Mouse (Mus musculus) ovary, postnatal 10 days (tissue): Measurements from ENCODE around the gene Oaz3.
A peak's percentile ranks its signal among the peaks of the same experiment; 100 is the strongest.

ENCODE experiments used
- DNase-seq: peaks from one replicate; pipeline ENCODE4 v3.0.0; 2022; ENCODE audit warnings: low spot score

Gene Oaz3

GRCm38 (mm10) chr3:94456529-94457000, 12.8 kb upstream of the Oaz3 start:
- DNase-seq, result peak; percentile 38

GRCm38 (mm10) chr3:94449377-94449776, 5.7 kb upstream of the Oaz3 start:
- no peak for DNase-seq

GRCm38 (mm10) chr3:94442951-94443596, 641 bp downstream of the Oaz3 start, which contains the start of gene Mrpl9:
Mrpl9 (plus strand) TSS chr3:94443318.
- peak; percentile 94 for DNase-seq

GRCm38 (mm10) chr3:94441182-94441581, 2.5 kb downstream of the Oaz3 start:
- no peak for DNase-seq

GRCm38 (mm10) chr3:94436420-94436819, 7.3 kb downstream of the Oaz3 start:
- DNase-seq, result no peak

GRCm38 (mm10) chr3:94434305-94434704, 9.4 kb downstream of the Oaz3 start:
- DNase-seq, result no peak

- no peak for DNase-seq
These were observed 12.7 kb downstream of the Oaz3 start for GRCm38 (mm10) chr3:94430980-94431379.

- DNase-seq, result peak; percentile 75
These were observed 30.6 kb downstream of the Oaz3 start, which contains the start of gene Tdrkh for GRCm38 (mm10) chr3:94413031-94413679. Tdrkh (plus strand) TSS chr3:94413273.

DNA sequence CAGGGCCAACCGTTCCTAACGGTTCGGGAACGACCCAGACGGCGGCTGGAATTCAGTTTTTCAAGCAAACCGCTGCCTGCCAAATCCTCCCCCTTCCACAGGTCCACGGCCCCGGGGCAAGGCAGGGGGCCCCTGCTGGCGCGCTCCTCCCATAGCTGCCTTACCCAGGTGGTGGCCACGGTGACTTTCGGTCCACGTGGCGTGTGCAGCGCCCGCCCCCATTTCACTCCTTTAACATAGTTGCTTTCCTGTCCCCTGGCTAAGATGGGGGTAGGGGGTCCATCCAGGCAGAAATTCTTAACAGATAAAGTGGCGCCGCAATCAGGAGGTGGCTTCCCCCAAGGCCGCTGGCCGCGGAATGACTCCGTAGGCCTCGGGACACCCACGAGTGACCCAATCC, 31.2 kb downstream of the Oaz3 start:
- no peak for DNase-seq

GRCm38 (mm10) chr3:94405561-94405960, 38.2 kb downstream of the Oaz3 start:
- DNase-seq, result no peak

DNA sequence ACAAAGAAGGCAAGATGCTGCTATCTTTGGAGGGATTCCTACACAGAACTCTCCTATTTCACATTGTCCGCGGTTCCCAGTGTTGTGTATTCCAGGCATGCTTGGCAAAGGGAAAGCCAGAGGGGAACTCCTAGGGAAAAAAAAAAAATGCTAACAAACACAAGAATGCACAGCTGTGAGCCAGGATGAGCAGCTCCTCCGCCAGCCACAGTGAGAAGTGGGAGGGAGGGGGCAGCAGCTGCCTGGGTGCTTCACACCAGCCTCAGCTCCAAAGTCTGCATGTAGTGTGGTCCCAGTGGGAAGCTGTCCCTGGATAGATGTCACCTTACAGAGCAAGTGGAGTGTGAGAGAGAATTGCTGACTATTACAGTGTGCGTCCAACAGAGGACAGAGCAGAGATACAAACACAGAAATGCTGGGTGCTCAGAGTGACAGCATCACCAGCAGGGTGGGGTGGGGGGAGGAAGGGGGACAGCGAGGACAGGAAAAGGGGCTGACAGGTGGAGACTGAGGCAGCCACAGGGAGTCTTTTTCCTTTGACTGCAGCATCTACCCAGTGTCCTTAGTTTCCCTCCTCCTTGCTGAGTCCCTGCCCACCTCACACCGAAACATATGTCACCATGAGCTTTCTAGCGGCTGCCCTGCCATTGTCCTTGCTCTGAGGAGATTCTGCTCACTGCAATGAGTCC, 39.2 kb downstream of the Oaz3 start:
- DNase-seq, result no peak

GRCm38 (mm10) chr3:94402451-94402850, 41.3 kb downstream of the Oaz3 start:
- DNase-seq, result no peak

DNA sequence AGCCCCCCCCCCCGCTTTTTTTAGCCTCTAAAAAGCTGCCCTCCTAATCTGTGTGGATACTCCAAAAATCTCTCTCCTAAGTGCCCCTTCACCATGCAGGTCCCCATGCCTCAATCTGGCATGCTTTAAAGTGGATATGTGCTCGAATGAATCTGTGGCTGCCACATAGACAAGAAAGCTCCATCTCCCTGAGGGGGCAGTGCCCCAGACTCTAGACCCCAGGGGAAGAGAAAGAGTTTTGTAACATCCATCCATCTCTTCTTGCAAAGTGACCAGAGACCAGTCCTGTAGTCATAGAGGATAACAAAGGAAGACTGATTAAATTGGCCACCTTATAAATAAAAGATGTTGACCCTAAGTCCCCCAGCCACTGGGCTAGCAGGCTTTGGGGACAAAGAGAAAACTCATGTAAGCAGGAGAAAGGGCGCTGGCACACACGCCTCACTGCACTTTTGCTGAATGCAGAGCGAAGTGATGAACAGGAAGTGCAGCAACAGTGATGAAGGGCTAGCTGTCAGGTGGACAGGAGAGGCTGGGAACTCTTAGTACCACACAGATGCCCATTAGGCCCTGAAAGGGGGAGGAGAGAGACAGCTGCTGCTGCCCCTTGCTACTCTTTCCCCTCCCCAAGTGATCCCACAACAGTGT, 43.9 kb downstream of the Oaz3 start:
- DNase-seq, result no peak

DNA sequence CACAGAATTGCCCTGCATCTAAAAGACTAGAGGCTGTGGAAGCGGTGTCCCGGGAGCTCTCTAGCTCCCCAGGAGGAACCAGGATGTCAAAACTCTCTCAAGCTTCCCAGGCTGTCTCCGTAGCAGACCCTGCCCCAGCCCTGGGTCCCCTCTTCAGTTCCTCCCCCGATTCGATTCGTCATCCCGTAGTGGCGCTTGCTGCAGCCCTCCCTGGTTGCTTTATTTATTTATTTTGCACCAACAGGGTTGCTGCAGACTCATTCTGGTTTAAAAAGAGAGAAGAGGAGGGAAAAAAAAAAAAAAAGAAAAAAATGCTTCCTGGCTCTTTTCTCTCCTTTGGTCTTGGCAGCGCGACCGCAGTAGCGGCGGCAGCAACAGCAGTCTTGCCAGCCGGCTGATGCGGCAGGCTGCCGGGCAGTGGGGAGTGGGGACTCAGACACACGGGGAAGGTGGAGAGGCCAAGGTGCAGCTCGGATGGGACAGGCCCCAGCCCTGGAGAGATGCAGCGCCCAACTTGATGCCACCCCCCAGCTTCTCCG, 44.7 kb downstream of the Oaz3 start:
- DNase-seq, result no peak

DNA sequence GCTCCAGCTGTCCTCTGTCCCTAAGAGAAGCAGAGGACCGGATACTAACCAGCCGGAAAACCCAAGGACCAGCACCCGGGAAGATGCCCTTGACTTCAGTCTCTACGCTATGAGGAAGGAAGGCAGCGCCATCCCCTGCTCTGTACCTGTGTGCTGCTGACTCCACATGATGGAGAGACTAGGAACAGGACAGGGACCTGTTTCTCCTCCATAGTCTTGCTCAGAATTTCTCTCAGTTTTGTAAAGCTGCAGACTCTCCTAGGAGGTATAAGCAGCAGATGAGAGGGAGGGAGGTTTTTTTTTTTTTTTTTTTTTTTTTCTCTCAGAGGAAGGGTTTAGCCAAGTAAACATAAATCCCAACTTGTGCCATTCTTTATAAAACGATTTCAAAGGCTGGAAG, 45.5 kb downstream of the Oaz3 start, which contains the start of gene Lingo4:
Gene Lingo4, plus strand, starts transcription at position 301 of the 400 bp plus-strand sequence.
- no peak for DNase-seq

- DNase-seq, result no peak
These were observed 46.9 kb downstream of the Oaz3 start for GRCm38 (mm10) chr3:94396851-94397250.

DNA sequence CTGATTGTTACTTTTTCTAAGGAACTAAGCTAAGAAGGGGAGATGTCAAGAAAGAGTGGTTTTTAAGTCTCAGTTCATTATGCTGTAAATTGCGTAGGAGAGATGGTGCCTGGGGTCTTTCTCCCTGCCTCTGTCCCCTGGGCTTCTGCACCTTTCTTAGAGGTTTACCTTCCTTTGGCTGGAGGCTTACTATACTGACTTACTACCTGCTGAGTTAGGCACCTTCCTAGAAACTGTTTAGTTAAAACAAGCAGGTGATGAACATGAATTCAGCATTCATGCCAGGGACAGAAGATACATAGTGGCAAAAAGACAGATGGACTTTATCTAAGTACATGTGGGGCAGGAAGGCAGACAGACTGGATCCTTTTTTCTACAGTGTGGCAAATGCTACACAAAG, 47.4 kb downstream of the Oaz3 start:
- no peak for DNase-seq

- no peak for DNase-seq
These were observed 50.7 kb downstream of the Oaz3 start for GRCm38 (mm10) chr3:94393049-94393448.

- DNase-seq, result no peak
These were observed 51.6 kb downstream of the Oaz3 start for GRCm38 (mm10) chr3:94392128-94392527.

DNA sequence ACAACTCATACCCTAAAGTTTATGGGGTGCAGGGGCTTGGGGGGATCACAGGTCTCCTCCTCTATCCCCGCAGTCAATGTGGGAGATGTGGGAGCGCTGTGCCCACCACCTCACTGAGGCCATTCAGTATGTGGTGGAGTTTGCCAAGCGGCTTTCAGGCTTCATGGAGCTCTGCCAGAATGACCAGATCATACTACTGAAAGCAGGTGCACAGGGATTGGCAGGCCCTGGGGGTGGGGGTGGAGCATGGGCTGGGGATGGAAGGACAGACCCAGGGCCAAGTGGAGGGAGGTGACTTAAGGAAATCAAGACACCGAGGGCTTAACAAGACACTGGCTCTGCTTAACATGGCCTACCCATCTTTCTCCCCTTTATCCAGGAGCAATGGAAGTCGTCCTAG, 52.7 kb downstream of the Oaz3 start:
- no peak for DNase-seq

GRCm38 (mm10) chr3:94389420-94389819, 54.3 kb downstream of the Oaz3 start:
- DNase-seq, result no peak

- no peak for DNase-seq
These were observed 55.7 kb downstream of the Oaz3 start for GRCm38 (mm10) chr3:94388047-94388446.
